Mouse (Mus musculus) gastrocnemius, postnatal 36 days (tissue): Measurements from ENCODE around the gene Vipr1. TPM values are rescaled to one million over a fixed set of nuclear protein-coding genes. Genes with fewer than 3 reads are reported as not detected.

Experiments
- DNase-seq, 2 experiments: peaks; one replicate each; pipeline ENCODE4 v3.0.0; 2022
- intact Hi-C: fragments of 180-260 bp; cut with DNase I; formaldehyde crosslinking; loops from one replicate; pipeline ENCODE4 v1.15.1; 2025
- total RNA-seq, 2 experiments: library from RNA; stranded (reverse); gene quantifications; 2 replicates each; pipeline ENCODE4 v1.2.3; 2021

The Vipr1 gene
- total RNA-seq, 2 experiments from 2014 or later, result 1.8 to 4.5 TPM

DNA sequence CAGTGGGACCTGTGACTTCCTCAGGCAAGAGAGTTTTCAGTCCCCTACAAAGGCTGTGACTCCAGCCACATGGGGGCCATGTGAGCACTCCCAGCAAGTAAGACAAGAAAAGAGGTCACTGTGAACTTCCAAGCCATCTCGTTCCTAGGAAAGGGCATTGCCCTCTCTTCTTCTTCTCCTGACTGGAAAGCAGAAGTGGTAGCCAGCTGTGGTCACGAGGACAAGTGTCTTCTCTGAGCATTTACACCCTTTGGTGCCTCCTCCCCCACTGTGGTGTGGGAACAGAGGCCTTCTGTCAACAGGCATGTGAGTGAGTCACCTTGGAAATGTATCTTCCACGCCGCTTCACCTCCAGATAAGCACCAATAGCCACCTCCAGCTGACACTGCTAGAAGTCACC is 10.6 kb upstream of the Vipr1 start:
- no peak for DNase-seq
- intact Hi-C loops, result no loop called here

DNA sequence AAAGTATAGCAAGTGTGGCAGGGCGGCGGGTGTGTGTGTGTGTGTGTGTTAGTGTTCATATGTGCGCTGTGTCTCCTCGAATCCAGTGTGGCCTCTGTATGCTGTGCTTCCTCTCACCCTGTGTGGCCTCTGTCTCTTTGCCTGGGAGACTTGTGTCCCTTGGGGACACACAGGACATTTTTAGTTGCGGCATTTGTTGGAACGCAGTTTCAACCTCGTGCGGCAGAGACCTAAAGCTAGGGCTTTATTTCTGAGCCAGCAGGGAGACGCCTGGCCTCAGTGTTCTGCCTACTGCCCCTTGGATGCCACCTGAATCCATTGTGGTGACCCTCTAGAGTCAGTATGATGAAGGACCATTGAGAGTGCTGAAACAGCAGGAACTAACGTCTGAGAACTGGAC is 9.6 kb upstream of the Vipr1 start:
- DNase-seq, result no peak
- intact Hi-C loops, result no loop called here

DNA sequence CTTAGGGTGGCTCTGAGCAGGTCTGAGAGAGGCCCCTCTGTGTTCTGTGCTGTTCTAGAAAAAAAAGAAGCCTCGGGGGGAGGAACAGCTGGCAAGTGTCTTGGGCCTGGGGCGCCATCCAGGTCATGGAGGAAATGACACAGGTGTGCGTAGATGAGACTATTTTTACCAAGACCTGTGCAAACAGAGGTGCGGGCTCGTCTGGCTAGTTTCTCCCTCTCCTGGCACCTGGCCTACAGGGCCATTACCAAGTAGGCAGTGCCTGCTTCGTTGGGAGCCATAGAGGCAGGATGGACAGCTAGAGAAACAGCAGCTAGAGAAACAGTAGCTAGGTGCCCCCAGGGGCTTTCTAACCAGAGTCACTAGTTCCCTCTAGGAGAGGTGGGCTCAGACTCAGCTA is 9.2 kb upstream of the Vipr1 start:
- intact Hi-C loops, result no loop called here
- no peak for DNase-seq

DNA sequence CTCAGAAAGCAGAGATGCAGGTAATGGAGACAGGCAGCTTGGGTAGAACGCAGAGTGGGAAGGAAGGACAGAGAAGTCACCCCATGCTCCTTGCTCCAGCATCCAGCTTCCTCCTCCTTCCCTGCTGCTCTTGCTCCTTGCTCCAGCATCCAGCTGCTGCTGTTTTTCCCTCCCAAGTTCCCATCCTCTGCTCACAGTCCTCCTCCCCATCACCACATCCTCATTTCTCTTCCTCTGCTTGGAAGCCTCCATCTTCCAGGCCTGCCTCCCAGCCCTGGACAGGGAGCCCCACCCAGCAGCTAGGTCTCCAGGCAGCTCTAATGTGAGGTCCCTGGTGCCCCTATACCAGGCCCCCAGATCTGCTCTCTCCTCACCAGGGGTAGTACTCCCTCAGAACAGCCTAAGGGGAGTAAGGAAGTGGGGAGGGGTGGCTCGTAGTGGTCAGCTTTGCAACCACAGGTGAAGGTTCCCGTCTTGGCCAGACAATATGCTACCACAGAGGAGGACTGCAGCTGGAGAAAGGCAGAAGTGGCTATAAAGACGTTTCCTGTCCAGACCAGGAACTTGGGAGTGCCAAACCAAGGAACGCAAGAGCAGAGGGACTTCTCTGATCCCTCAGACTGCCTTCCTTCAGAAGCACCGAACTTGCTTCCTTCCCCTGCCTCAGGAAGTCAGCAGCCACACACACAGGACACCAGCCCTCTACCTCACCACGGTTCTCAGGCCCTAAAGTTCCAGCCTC is 6.5 kb upstream of the Vipr1 start:
- DNase-seq, result no peak
- intact Hi-C loops, result no loop called here

DNA sequence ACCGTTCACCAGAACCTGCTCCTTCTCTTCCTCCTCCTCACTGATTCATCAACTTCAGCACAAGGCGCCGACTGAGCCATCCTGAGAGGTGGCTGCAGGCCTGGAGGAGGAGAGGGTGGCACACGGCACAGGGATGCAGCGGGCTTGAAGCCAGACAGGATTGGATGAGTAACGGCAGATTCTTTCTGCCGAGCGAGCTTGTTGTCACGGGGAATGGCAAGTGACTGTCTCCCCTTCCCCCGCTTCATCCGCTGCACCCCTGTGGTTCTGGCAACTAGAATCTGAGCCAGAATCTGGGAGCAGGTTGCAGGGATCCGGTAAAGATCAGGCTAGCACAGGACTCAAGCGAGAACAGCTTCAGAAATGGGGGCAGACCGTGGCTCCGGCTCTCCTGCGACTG is 2.7 kb upstream of the Vipr1 start:
- no peak for DNase-seq
- intact Hi-C loops, result no loop called here

DNA sequence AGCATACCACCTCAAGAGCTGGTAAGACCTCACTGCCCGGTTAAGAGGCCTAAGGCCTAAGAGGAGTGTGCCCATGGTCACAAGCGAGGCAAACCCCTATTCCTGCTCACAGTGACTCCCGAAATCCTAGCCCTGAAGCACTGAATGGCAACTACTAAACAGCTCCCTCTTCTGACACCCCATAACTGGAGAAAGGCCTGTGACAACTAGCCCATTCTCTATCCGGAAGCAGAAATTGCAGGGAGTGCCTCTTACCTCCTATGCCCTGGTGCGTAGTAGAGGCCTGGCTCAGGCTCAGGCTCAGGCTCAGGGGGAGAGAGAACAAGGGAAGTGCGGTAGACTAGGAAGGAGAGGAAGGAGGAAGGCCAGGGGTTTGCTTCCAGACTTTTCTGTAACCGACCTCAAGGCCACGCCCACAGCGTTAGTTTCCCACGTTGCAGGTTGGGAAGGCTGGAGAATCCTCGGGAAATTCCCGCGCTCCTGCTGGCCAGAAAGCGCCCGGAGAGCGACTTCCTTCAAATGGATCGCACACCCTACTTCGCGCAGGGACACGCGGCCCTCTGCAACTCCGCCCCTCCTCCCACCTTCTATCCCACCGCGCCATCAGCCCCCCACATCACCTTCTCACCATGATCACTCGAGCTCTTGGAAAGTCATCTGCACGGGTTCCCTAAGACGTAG is 1.1 kb upstream of the Vipr1 start:
- intact Hi-C loops, result no loop called here
- DNase-seq, result no peak

DNA sequence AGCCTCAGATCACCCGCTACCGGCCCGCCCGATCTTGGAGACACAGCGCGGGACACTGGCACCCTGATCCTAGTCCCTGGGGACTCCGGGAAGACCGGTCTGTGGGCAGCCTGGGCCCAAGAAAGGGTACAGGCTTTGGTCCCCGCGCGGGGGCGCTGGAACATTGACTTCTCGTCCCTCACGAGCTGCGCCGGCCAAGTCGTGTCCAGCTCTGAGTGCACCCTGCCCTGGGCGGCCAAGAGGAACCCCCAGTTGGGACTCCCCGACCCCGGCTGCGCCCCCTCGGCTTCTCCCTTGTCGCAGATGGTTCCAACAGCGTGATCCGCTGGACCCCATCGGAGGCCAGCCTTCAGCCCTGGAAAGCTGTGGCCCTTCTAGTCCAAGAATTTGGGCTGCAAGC is 515 bp upstream of the Vipr1 start, which contains the start of gene Lyzl4:
TSS of gene Lyzl4 (minus strand) at position 96 of the 400 bp plus-strand sequence.
- intact Hi-C loops, result loop anchor here (2.0 kb wide), 1 partner anchor 37 kb away; no protein-coding TSS in a partner anchor
- peak; percentile 68 to 70 for DNase-seq

DNA sequence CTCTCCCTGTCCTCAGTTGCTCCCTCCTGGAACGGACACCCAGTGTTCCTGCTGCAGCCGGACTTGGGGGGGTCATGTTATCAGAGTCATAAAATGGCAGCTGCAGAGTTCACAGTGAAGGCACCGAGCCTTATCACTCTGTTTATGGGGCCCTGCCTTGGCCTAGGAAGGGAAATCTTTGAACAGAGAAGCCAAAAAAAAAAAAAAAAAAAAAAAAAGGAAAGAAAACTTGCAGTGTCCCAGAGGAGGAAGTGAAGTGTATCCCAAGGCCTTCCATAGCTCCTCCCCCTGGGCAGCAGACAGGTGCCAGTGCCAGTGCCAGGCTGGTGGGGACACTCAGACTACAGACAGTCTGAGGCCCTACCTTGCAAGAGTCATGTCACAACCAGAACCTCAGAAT is 2.3 kb downstream of the Vipr1 start:
- DNase-seq, result no peak
- intact Hi-C loops, result no loop called here

DNA sequence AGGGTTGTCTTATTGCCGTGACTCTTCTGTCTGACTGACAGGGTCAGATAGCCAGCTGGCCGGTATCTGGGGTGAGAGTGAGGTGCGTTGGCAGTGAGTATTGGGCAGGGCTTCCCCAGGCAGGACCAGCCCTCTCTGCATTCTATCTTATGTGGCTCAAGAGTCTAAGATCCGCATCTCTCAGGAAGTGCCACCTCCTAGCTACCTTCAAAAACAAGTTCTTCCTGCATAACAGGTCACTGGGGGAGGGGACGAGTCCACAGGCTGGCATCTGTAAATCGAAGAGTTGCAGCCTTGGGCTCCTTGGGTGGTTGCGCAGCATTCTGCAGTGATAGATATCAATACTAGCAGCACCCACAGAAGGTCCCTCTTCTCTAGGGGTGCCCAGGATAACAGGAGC is 4.5 kb downstream of the Vipr1 start:
- intact Hi-C loops, result no loop called here
- no peak for DNase-seq

DNA sequence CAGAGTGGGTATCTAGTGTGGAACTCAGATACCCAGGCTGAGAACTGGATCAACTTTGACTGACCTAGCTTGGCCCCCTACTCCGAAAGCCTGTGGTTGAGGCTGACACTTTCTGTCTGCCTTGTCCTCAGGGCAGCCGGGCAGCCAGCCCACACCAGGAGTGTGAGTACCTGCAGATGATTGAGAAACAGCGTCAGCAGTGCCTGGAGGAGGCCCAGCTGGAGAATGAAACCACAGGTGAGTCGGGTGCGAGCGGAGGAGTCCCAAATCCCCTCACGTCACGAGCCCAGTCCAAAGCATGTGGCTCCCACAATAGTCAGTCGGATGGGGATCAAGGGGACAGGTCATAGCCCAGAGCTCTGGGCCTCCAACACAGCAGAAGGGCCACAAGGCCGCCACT is 11.2 kb downstream of the Vipr1 start:
- no peak for DNase-seq
- intact Hi-C loops, result no loop called here

DNA sequence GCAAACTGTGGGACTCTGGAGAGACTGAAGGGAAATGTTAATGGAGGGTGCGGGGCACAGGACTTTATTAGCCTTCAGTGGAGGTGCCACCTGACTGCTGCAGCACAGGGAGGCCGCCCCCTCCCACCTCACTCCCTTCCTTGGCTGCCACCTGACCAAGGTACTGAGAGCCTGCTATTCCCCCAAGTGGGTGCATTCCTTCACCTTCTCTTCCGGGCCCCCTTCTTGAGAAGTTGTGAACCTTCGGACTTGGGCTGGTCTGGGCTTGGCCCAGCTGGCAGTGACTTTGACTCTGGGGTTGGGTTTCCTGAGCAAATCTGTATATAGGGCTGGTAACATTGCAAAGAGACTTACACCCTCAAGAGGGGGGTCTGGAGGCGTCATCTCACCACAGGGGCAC is 13.8 kb downstream of the Vipr1 start:
- intact Hi-C loops, result no loop called here

DNA sequence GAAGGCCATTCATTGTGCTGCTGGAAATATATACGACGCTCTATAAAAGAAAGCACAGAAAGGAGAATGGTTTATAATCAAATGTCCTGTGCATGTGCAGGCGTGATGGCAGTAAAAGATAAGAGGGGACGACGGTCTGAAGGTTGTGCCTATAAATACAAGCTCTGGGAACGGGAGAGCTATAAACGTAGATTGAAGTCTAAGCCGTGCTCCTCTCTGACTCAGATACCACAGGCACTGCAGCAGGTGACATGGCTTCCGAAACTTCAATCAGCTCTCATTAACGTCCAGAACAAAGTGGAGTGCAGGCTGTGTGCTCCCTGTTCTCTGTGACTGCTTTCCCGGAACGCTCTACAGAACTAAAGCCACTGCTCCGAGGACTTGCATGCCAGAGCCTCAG is 14.6 kb downstream of the Vipr1 start:
- no peak for DNase-seq
- intact Hi-C loops, result no loop called here

More for the DNA sequence above, 13.8 kb downstream of the Vipr1 start:
- no peak for DNase-seq

DNA sequence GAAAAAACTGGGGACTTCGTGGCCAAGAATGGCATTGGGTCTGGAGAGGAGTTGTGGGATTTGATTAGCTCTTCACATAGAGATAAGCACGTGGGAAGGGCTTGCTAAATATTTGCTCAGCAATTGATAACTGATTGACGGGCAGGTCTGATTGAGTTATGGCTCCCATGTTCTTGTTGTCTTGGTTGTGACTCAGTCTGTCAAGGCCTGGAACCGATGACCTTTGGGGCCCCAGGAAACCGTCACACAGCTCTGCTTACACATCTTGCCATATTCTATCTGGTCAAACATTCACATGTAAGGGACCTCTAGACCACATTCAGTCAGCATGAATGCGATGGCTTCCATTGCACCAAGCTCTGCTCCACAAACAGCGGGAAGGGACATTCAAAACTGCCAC is 15.7 kb downstream of the Vipr1 start:
- intact Hi-C loops, result no loop called here
- DNase-seq, result no peak

DNA sequence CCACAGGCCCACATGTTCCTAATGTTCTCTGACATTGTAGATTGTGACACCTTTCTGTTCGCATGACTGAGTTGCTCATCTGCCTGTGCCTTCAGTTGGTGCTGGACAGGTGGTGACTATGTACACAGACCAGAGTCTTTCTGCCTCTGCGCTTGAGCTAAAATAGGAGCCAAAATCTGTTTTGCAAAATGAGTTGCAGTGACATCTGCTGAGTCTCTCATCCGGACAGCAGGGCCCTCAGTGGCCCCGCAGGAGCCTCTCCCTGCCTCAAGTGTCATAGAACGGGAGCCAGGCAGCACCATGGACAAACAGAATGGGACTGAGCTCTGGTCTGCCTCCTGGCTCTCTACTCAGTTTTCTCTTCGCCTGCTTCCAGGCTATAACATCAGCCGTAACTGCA is 17.3 kb downstream of the Vipr1 start:
- intact Hi-C loops, result no loop called here
- DNase-seq, result no peak

DNA sequence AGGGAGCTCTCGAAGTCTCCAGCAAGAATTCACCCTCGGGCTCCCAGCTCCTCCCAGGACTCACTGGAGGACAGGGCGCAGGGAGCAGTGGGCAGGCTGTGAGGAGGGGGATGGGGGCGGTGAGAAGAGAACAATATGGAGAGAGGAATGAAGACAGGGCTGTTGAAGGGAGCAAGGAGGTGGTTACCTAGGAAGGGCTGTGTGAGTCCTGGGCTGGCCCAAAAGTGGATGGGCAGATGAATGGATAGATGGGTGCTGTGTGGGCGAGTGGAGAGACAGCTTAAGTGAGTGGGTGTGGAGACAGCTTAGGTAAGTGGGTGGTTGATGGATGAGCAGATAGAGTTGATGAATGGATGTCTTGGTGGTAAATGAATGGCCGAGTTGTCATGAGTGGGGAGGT is 21.0 kb downstream of the Vipr1 start:
- no peak for DNase-seq
- intact Hi-C loops, result no loop called here

DNA sequence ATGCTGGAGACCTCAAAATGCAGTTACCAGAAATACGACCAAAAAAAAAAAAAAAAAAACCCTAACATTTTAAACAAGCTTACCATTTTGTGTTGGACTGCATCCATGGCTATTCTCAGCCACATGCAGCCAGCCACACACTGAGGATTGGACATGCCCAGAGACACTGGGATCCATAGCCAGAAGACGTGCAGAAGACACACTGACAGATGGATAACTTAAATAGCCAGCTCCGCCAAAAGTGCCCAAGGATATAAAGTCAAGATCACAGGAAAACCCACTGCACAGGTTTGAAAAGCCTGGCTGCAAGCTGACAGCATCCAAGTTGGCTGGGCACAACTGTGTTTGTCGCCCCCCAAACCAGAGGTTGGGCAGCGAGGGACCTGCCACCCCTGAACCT is 21.6 kb downstream of the Vipr1 start:
- DNase-seq, result no peak
- intact Hi-C loops, result no loop called here

DNA sequence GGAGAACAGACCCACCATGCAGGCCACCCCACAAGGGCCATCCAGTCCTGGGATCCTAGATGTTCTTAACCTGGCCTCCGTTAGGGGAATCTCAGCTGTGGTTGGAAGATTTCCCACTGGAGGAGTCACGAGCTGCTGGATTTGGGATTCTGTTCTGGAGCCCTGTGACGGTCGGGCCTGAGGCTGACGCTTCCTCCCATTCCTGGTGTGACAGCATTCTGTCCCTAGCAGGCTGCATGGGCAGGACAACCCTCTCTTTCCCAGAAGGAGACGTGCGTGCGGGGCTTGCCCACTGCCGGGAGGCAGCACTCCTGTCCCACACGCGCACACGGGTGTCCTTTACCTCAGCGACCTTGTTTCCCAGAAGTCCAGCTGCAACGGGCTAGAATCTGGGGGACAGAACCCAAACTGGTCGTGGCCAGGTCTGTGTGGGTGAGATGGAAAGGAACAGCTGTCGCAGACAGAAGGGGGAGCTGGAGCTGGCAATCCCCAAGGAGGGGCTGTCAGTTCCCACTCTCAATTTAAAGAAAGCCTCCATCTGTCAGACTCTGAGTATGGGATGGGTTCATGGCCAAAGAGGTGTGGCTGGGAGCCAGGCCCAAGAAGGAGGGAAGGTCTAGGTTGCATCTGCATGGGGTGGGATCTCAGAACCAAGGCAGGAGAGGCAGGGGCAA is 24.6 kb downstream of the Vipr1 start:
- no peak for DNase-seq
- intact Hi-C loops, result no loop called here

DNA sequence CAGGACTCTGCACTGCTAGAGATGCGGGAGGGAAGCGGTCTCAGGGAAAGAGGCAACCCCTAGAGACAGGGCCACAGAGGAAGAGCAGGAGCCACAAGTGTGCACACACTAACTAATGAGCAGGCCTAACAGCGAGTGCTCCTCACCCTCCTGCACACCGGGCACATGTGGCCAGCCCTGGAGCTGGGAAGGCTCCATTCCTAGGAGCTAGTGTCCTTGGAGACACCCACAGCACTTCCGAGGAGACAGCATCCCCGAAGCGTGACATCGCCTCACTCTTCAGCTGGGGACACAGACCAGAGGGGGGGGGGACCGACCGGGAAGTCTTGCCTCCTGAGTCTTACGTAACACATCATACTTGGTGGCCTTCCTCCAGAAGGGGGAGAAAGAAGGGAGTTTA is 25.3 kb downstream of the Vipr1 start:
- no peak for DNase-seq
- intact Hi-C loops, result no loop called here

DNA sequence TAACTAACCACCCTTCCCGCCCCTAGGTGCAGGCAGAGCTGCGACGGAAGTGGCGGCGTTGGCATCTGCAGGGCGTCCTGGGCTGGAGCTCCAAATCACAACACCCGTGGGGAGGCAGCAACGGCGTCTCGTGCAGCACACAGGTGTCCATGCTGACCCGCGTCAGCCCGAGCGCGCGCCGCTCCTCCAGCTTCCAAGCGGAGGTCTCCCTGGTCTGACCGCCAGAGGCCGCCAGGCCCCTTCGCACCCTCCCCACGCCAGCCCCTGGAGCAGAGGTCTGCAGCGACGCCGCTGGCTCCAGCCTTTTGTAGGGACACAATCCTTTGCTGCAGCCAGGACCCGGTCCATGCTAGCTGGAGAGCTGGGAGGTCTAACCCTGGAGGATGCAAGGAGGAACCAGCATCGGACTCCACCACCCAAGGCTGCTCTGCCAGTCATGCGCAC is 26.9 kb downstream of the Vipr1 start:
- intact Hi-C loops, result no loop called here
- peak; percentile 43 to 58 for DNase-seq

DNA sequence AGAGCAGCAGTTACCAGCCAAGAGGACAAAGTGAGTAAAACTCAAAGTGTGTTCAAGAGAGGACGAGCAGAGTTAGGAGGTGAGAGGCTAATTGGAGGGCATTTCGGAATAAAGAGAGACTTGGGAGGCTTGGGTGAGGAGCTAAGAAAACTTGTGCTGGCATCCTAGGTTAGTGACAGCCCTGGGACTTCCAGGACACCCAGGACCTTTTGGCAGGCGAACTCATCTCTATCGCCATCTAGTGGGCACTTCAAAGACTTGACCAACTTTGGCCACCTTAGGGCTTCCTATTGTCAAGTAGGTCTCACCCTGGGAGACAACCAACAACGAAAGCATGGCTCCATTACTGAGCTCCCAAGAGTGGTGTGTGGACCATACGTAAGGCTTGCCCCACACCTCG is 28.8 kb downstream of the Vipr1 start:
- intact Hi-C loops, result no loop called here
- peak in 1 of 2 experiments; percentile 22 for DNase-seq

DNA sequence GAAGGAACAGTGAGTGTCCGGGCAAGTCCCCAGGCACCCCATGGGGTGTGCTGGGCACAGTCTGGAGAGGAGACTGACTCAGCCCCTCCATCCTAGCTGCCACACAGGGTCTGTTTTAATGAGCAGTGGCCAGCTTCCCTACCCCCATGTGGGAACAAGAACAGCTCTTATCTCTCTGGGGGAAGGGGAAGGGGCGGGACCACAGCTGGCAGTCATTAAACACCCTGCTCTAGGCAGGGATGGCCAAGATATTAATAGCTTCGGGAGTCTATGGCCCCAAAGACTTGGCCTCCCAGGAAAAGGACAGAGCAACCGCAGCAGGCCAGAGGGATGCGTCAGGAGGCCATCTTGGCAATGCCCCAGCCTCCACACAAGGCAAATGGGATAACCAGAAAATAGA is 29.8 kb downstream of the Vipr1 start:
- intact Hi-C loops, result no loop called here

DNA sequence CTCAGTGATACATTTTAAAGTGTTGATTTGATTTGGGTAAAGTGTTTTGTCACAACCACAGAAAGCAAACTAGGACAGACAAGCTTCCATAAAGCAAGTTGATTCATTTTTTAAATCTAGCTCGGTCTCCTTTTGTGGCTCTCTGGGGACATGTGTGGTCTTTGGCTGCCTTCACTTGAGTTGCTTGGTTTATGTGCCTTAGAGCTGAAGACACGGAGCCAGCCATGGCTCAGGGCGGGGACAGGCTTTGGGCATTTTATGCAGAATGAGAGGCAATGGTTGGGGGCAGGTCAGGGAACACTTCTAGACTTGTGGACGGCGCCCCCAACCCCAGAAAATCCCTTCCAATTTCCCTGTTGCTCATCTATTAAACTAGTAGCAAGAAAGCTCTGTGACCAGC is 31.2 kb downstream of the Vipr1 start:
- intact Hi-C loops, result no loop called here

More for the DNA sequence above, 29.8 kb downstream of the Vipr1 start:
- peak; percentile 38 to 40 for DNase-seq

More for the DNA sequence above, 31.2 kb downstream of the Vipr1 start:
- DNase-seq, result no peak
